Mouse (Mus musculus) small intestine, adult 10 weeks (tissue): ENCODE results near the gene Ugdh. TPM values are rescaled to one million over a fixed set of nuclear protein-coding genes. Genes with fewer than 3 reads are reported as not detected.

Source experiments
- polyA plus RNA-seq: library from polyadenylated mRNA; stranded (reverse); fragments of 350-450 nt; fragmentation: Illumina TruSeq; extraction: RNeasy Lipid Tissue Mini Kit (QIAGEN cat#74804); gene quantifications from one replicate; pipeline ENCODE4 v1.2.3, GENCODE M21; 2014; ENCODE audit warnings: low replicate concordance

Gene Ugdh
- polyA plus RNA-seq, result 1,364 TPM

DNA sequence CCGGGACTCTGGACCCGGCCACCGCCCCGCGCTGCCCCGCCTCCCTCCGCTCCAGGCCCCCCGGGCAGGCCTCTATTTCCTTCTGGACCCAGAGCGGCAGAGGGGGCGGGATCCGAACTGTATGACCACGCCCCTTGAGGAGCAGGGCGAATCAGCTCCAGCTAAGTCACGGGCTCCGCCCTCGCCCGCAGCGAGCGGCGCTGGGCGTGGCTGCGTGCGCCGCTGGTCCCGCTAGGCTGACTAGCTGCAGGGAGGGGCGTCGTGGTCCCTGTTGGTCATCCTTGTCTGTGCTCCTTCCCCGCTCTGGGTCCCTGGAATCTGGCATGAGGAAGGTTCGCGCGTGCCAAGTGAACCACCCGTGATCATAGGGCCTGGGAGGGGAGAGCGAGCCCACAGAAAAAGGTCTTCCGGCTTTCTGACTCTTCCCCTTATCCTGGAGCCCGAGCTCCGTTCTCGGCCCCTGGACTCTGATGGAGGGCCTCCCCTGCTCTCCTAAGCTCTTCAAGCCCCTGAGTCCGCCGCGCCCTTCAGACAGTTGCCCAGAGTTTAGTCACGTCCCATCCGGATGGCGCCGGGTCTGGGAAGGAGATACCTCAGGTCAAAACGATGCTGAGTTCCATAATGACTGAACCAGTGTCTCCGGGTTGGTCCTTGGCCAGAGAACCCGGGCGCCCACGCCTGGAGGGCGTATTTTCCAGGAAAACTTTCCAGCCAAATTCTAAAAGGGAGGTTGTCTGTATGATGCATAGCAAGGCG is at the start of gene Ugdh:
Gene Ugdh, minus strand, starts transcription at position 144 of the 756 bp plus-strand sequence.

GRCm38 (mm10) chr5:65390648-65391644 is 44.8 kb downstream of the Ugdh start, which contains the start of the genes Rpl9 and Lias:
Gene Rpl9, minus strand, starts transcription at chr5:65391444.
Gene Lias, plus strand, starts transcription at chr5:65391497.

Other genes with a start within 250 kb of the Ugdh start
- 1.8 TPM for gene Wdr19, start 236.3 kb downstream of the Ugdh start, polyA plus RNA-seq
- 13.6 TPM for gene Rfc1, start 100.3 kb downstream of the Ugdh start, polyA plus RNA-seq
- 0.52 TPM for gene Klb, start 87.6 kb downstream of the Ugdh start, polyA plus RNA-seq
- gene Rpl9, start 44.5 kb downstream of the Ugdh start, polyA plus RNA-seq, result 399 TPM
- 60.3 TPM for gene Lias, start 44.5 kb downstream of the Ugdh start, polyA plus RNA-seq
- not detected for gene Gm43552, start 56.9 kb upstream of the Ugdh start, polyA plus RNA-seq
- 126 TPM for gene Smim14, start 101.2 kb upstream of the Ugdh start, polyA plus RNA-seq
- 98.2 TPM for gene Ube2k, start 101.3 kb upstream of the Ugdh start, polyA plus RNA-seq